ENCODE assay signal across 29 mouse cellular contexts in the genomic region with DNA sequence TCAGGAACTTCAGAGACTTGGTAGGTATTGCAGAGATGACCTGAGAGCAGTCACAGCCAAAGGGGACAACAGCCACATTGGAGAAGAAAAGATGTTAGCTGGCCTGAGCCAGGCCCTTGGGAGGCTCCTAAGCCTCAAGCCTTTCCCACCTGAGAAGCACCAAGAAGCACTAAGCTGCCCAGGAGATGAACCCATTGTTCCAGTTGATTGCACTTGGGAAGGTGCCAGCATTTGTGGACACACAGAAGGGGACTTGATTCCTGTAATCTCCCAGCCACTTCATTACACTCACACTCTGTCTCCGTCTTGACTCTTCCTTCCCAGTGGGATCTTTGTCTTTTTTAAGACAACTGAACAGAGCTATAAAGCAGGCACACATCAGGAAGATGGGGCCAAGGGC. TPM values are rescaled to one million over a fixed set of nuclear protein-coding genes. Genes with fewer than 3 reads are reported as not detected.
DNase-seq lines count a peak whose midpoint lies in the region; TF ChIP-seq lines count a peak whose summit lies in the region.
"Had no signal": no experiment of that assay in that cellular context is flagged by ENCODE, and none has a peak within 500 bp of the region (broad histone marks: within the 10 kb centered on the region; RNA-seq: fewer than 3 reads in every experiment).

No protein-coding gene starts in this region.

- 59% methylated on average over 1 of the region's 1 CpGs for WGBS in lung, adult 2 months

- no peaks in the 10 kb centered on the region for H3K4me1 ChIP-seq in lung, adult 2 months (ENCODE audit: control insufficient read depth, insufficient read depth, low read length)

- H3K4me3 ChIP-seq in lung, adult 2 months (replicated peaks; ENCODE audit: extremely low read depth, low read depth, low read length) = no peak overlapping the region
- H3K4me3 ChIP-seq: embryonic facial prominence, embryonic 15.5 days; forebrain, embryonic 12.5 days; hindbrain, embryonic 15.5 days; limb, embryonic 10.5 days; limb, embryonic 15.5 days; liver, embryonic 13.5 days; neural tube, embryonic 13.5 days had no signal

- TF ChIP-seq CTCF in lung, adult 2 months (IDR thresholded peaks at IDR 0.05; ENCODE audit: insufficient read depth, low read length) = no peak

- no peak for TF ChIP-seq POLR2A in lung, adult 2 months (IDR thresholded peaks at IDR 0.05; ENCODE audit: borderline replicate concordance, extremely low read depth, low read depth, low read length)

- DNase-seq in heart, adult 11 months = peak; percentile 91
- no peak for DNase-seq in heart, adult 18-20 months
- peak; percentile 69 for DNase-seq in kidney, postnatal 10 days
- no peak for DNase-seq in kidney, adult 9 months
- DNase-seq in lung, postnatal 10 days = peak; percentile 31
- DNase-seq in lung, adult 2 months = no peak
- DNase-seq in kidney, postnatal 4 days = peak; percentile 49 to 63
- DNase-seq in gastrocnemius, postnatal 4 days (ENCODE audit: low spot score in 2 of 2) = no peak
- DNase-seq: adrenal gland, postnatal 10 days; cerebellum, adult 9-10 months; gastrocnemius, postnatal 10 days; liver, embryonic 13.5 days; lung, adult 18-20 months; spleen, adult 18-20 months; thymus, postnatal 25 days had no signal

RNA-seq across cellular contexts. Expression of gene Lax1, which starts 25.3 kb away (rescaled TPM):
- 1 to 10 TPM in 1 of 2 experiments, under 1 TPM in 1; 0.35 to 3.5 TPM for total RNA-seq in heart, adult 18-20 months (2021)
- 1.6 and 2.5 TPM in 2 replicates for polyA plus RNA-seq in lung, adult 2 months (2012; rRNA removed)
- under 1 TPM; 0.34 to 0.56 TPM for total RNA-seq in gastrocnemius, postnatal 4 days (2021)
- total RNA-seq: layer of hippocampus, adult 8-10 months; MEL had no signal

RNA-seq across cellular contexts. Expression of gene Gm38394, which starts 54.1 kb away (rescaled TPM):
- total RNA-seq in heart, adult 18-20 months (2021) = 10 to 100 TPM; 14.0 to 14.6 TPM
- 3.4 and 5.3 TPM in 2 replicates for polyA plus RNA-seq in lung, adult 2 months (2012; rRNA removed)
- 10 to 100 TPM; 49.2 to 59.8 TPM for total RNA-seq in gastrocnemius, postnatal 4 days (2021)

RNA-seq across cellular contexts. Expression of gene Zbed6, which starts 54.5 kb away (rescaled TPM):
- 1 to 10 TPM; 2.3 to 5.1 TPM for total RNA-seq in heart, adult 18-20 months (2021)
- 2.0 and 4.6 TPM in 2 replicates for polyA plus RNA-seq in lung, adult 2 months (2012; rRNA removed)
- 10 to 100 TPM; 25.1 to 25.5 TPM for total RNA-seq in gastrocnemius, postnatal 4 days (2021)
- polyA plus RNA-seq: embryonic facial prominence, embryonic 15.5 days; forebrain, embryonic 12.5 days; heart, embryonic 11.5 days; heart, postnatal 0 days; hindbrain, embryonic 15.5 days; intestine, embryonic 14.5 days; kidney, postnatal 0 days; limb, embryonic 10.5 days; limb, embryonic 15.5 days; liver, embryonic 13.5 days; midbrain, embryonic 11.5 days; neural tube, embryonic 13.5 days; stomach, embryonic 16.5 days had no signal

Comparison
In these comparisons a context has a peak if more than half of its experiments do, and no peak if none do; other contexts are left out.
1. DNase-seq: peak in heart, adult 11 months (single experiment), kidney, postnatal 10 days (single experiment), lung, postnatal 10 days (single experiment) and kidney, postnatal 4 days (2 of 2); none in heart, adult 18-20 months (0 of 2), kidney, adult 9 months (single experiment), lung, adult 2 months (single experiment) and gastrocnemius, postnatal 4 days (0 of 2).
2. RNA of gene Zbed6, which starts 54.5 kb away (total RNA-seq): 25.1 to 25.5 TPM in gastrocnemius, postnatal 4 days; 2.3 to 5.1 TPM in heart, adult 18-20 months; every median in the first group is over 4 times any median in the second.